Mouse (Mus musculus) adrenal gland, postnatal 36 days (tissue): ENCODE data around the gene Sox21. TPM values are rescaled to one million over a fixed set of nuclear protein-coding genes. Genes with fewer than 3 reads are reported as not detected.

Experiments used
- DNase-seq, 2 experiments: peaks; one replicate each; pipeline ENCODE4 v3.0.0; 2021; ENCODE audit warnings: mixed read lengths in 1 of 2
- microRNA-seq: library from miRNA; unstranded; fragments of <30 nt; microRNA quantifications from one replicate; pipeline ENCODE4 v1.2.0, GENCODE M21; 2021
- total RNA-seq, 2 experiments: library from RNA; stranded (reverse); gene quantifications; 2 replicates each; pipeline ENCODE4 v1.2.3; 2021

Sox21 gene
- total RNA-seq, 2 experiments from 2014 or later: 0.10 TPM; not detected in 1

- no peak for DNase-seq
Measured at GRCm38 (mm10) chr14:118225061-118225743, 11.6 kb downstream of the Sox21 start.

- no peak for DNase-seq
Measured at GRCm38 (mm10) chr14:118220885-118221284, 15.9 kb downstream of the Sox21 start.

- DNase-seq: no peak
Measured at GRCm38 (mm10) chr14:118216826-118217225, 20.0 kb downstream of the Sox21 start.

GRCm38 (mm10) chr14:118212188-118212804, 24.5 kb downstream of the Sox21 start:
- no peak for DNase-seq

- peak; percentile 34 to 41 for DNase-seq
Measured at GRCm38 (mm10) chr14:118209642-118210041, 27.2 kb downstream of the Sox21 start.

- DNase-seq: no peak
Measured at GRCm38 (mm10) chr14:118207347-118207746, 29.5 kb downstream of the Sox21 start.

GRCm38 (mm10) chr14:118203031-118203430, 33.8 kb downstream of the Sox21 start:
- DNase-seq: no peak

GRCm38 (mm10) chr14:118202006-118202405, 34.8 kb downstream of the Sox21 start:
- no peak for DNase-seq

- no peak for DNase-seq
Measured at GRCm38 (mm10) chr14:118200731-118201130, 36.1 kb downstream of the Sox21 start.

GRCm38 (mm10) chr14:118197063-118197462, 39.8 kb downstream of the Sox21 start:
- no peak for DNase-seq

GRCm38 (mm10) chr14:118194219-118194914, 42.5 kb downstream of the Sox21 start:
- DNase-seq: no peak

GRCm38 (mm10) chr14:118193663-118194062, 43.2 kb downstream of the Sox21 start:
- no peak for DNase-seq

GRCm38 (mm10) chr14:118193001-118193628, 43.7 kb downstream of the Sox21 start:
- DNase-seq: no peak

GRCm38 (mm10) chr14:118191442-118191841, 45.4 kb downstream of the Sox21 start:
- no peak for DNase-seq

Small RNA genes within 50 kb of the gene (microRNA-seq; reads per million reads assigned to microRNA genes)
- not detected for gene Mir6241

Other genes starting within 250 kb of the Sox21 start
- under 1 TPM in 1 of 2 experiments, not detected in 1; 0.20 TPM for gene Dct, start 184.8 kb downstream of the Sox21 start, total RNA-seq
- 10 to 100 TPM; 17.6 to 24.9 TPM for gene Tgds, start 104.3 kb downstream of the Sox21 start, total RNA-seq
- gene Gpr180, start 99.9 kb downstream of the Sox21 start, total RNA-seq: 10 to 100 TPM; 28.2 to 31.9 TPM
- gene Gm9376, start 29.9 kb upstream of the Sox21 start, total RNA-seq: not detected